ENCODE assay signal across 8 mouse cellular contexts in the genomic region with DNA sequence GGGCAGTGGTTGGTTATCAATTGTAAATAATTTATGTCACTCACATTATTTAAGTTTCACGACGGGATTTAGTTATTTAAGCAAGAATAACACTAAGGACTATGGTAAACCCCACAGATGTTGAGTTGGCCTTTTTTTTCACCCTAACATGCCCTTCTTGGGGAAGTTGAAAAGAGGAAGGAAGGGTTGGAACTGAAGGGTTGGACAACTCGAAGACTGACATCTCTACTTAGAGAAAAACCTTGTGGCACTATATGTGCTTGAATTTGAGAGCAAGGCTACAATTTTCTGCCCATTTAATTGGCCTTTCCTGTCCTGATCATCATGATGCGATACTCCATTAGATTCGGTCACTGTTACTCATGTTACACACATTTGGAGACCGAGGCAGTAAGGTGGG. TPM values are rescaled to one million over a fixed set of nuclear protein-coding genes. Genes with fewer than 3 reads are reported as not detected.
DNase-seq lines count a peak whose midpoint lies in the region; ATAC-seq and TF ChIP-seq lines count a peak whose summit lies in the region.

No protein-coding gene starts in this region.

- 0 out of 2 replicates have a peak, but pooled peaks cover 3% of the 10 kb centered on the region for H3K27me3 ChIP-seq in forebrain, embryonic 12.5 days
- H3K27me3 ChIP-seq in limb, embryonic 13.5 days: 0 out of 2 replicates have a peak, but pooled peaks cover 2% of the 10 kb centered on the region
- H3K27me3 ChIP-seq in neural tube, embryonic 14.5 days (ENCODE audit: control insufficient read depth, insufficient read depth, low read length): no peaks in the 10 kb centered on the region

- H3K4me3 ChIP-seq in left cerebral cortex, adult 2 months: peak overlapping the region; percentile 83
- H3K4me3 ChIP-seq in forebrain, embryonic 12.5 days (replicated peaks): no peak overlapping the region
- peak overlapping the region; percentile 74 for H3K4me3 ChIP-seq in limb, embryonic 13.5 days
- H3K4me3 ChIP-seq in neural tube, embryonic 14.5 days (ENCODE audit: low read depth, low read length): peak overlapping the region; percentile 64

- H3K4me1 ChIP-seq in forebrain, embryonic 12.5 days: peaks cover 11% of the 10 kb centered on the region
- H3K4me1 ChIP-seq in limb, embryonic 13.5 days: peaks cover 20% of the 10 kb centered on the region
- 0 out of 2 replicates have a peak, but pooled peaks cover 3% of the 10 kb centered on the region for H3K4me1 ChIP-seq in neural tube, embryonic 14.5 days (ENCODE audit: control insufficient read depth, insufficient read depth, low read length)

- intact Hi-C loops in left cerebral cortex, adult 2 months (cut with DNase I): no loop called here

- TF ChIP-seq CTCF in left cerebral cortex, adult 2 months (IDR thresholded peaks at IDR 0.05): no peak

- H3K36me3 ChIP-seq in forebrain, embryonic 12.5 days (replicated peaks): no peaks in the 10 kb centered on the region
- H3K36me3 ChIP-seq in limb, embryonic 13.5 days: no peaks in the 10 kb centered on the region
- H3K36me3 ChIP-seq in neural tube, embryonic 14.5 days (ENCODE audit: control insufficient read depth, insufficient read depth, low read length): no peaks in the 10 kb centered on the region

- H3K4me2 ChIP-seq in forebrain, embryonic 12.5 days: peak overlapping the region; percentile 74
- peak overlapping the region; percentile 86 for H3K4me2 ChIP-seq in limb, embryonic 13.5 days (replicated peaks)
- peak overlapping the region; percentile 60 for H3K4me2 ChIP-seq in neural tube, embryonic 14.5 days (ENCODE audit: low read depth, low read length)

- no peak for ATAC-seq in forebrain, embryonic 12.5 days (ENCODE audit: low FRiP score)
- ATAC-seq in limb, embryonic 13.5 days (ENCODE audit: low FRiP score, low read depth): no peak
- no peak for ATAC-seq in neural tube, embryonic 14.5 days (ENCODE audit: low read depth)

- peak overlapping the region; percentile 70; the same call in 1 of the 2 replicates for H3K9ac ChIP-seq in forebrain, embryonic 12.5 days
- no peak overlapping the region for H3K9ac ChIP-seq in limb, embryonic 13.5 days
- no peak overlapping the region for H3K9ac ChIP-seq in neural tube, embryonic 14.5 days (replicated peaks; ENCODE audit: low read depth, low read length)

- DNase-seq in left cerebral cortex, adult 2 months (ENCODE audit: extremely low spot score in 1 of 2, low spot score in 2 of 2): no peak
- no peak for DNase-seq in left cerebral cortex, adult 18-20 months (ENCODE audit: low spot score in 2 of 2)
- no peak for DNase-seq in urinary bladder, postnatal 10 days (ENCODE audit: low spot score)
- DNase-seq in urinary bladder, postnatal 36 days (ENCODE audit: low spot score in 2 of 2): no peak
- DNase-seq in urinary bladder, postnatal 25 days (ENCODE audit: low spot score): no peak

- H3K9me3 ChIP-seq in forebrain, embryonic 12.5 days: no peaks in the 10 kb centered on the region
- no peaks in the 10 kb centered on the region for H3K9me3 ChIP-seq in limb, embryonic 13.5 days
- H3K9me3 ChIP-seq in neural tube, embryonic 14.5 days (ENCODE audit: control insufficient read depth, low read length): no peaks in the 10 kb centered on the region

- WGBS in forebrain, embryonic 12.5 days: 90% methylated on average over 6 of the region's 6 CpGs
- 82% methylated on average over 6 of the region's 6 CpGs for WGBS in limb, embryonic 13.5 days
- WGBS in neural tube, embryonic 14.5 days: 84% methylated on average over 6 of the region's 6 CpGs

- peak overlapping the region; percentile 98 for H3K27ac ChIP-seq in left cerebral cortex, adult 2 months
- H3K27ac ChIP-seq in forebrain, embryonic 12.5 days: no peak overlapping the region
- no peak overlapping the region for H3K27ac ChIP-seq in limb, embryonic 13.5 days
- H3K27ac ChIP-seq in neural tube, embryonic 14.5 days (ENCODE audit: low read depth, low read length): no peak overlapping the region

RNA-seq across cellular contexts. Expression of a gene that starts 0.7 kb away (rescaled TPM):
- total RNA-seq in left cerebral cortex, adult 2 months (2021): 10 to 100 TPM; 58.3 to 60.1 TPM
- 10 to 100 TPM; 46.8 to 53.9 TPM for total RNA-seq in left cerebral cortex, adult 18-20 months (2021)
- 2.2 and 3.4 TPM in 2 replicates for polyA plus RNA-seq in forebrain, embryonic 12.5 days (2016; fragmentation: Nextera tagmentation; extraction: Ambion mirVana)
- polyA plus RNA-seq in limb, embryonic 13.5 days (2015; fragmentation: Nextera tagmentation; extraction: Ambion mirVana): 5.7 and 6.9 TPM in 2 replicates
- polyA plus RNA-seq in neural tube, embryonic 14.5 days (2014; fragmentation: Nextera tagmentation; extraction: Ambion mirVana): 9.5 and 11.4 TPM in 2 replicates
